Mouse (Mus musculus): Measurements from ENCODE around the gene Bcl9l. TPM values are rescaled to one million over a fixed set of nuclear protein-coding genes. Genes with fewer than 3 reads are reported as not detected.
A peak's percentile ranks its signal among the peaks of the same experiment; 100 is the strongest.

Gene Bcl9l
- polyA plus RNA-seq, 1 experiment from 2014 or later = 4.8 TPM

DNA sequence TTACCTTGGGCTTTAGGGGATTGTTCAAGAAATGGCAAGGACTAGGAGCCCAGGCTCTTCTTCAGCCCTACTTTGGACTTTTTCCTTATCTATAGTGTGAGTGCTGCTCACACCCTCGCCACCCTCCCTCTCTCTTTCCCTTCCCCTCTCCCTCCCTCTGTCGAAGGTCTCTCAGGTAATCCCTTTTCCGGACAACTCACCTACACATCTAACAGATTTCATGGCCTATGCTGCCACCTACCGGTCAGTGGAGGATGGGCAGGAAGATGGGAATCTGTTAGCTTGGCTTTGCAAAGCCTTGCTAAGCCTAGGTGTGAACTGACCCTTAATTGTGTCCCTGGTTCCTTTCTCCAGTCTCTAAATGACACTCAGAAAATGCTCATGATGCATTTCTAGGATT, 19.4 kb downstream of the Bcl9l start:
- H3K36me3 ChIP-seq (ENCODE audit: control insufficient read depth, insufficient read depth) = peaks cover 53% of the 10 kb centered on the region
- ATAC-seq = no peak; the same call in 1 of the 2 replicates

GRCm38 (mm10) chr9:44504893-44505823, 22.5 kb downstream of the Bcl9l start:
- Histone ChIP-seq H3K9me3 (ENCODE audit: control insufficient read depth) (no peaks in the 10 kb centered on the region), H3K4me3 (ENCODE audit: low read depth, low read length) (no peak overlapping the region), H3K4me1 (replicated peaks; ENCODE audit: control insufficient read depth, insufficient read depth, low read length) (0 out of 2 replicates have a peak, but pooled peaks cover 4% of the 10 kb centered on the region), H3K36me3 (ENCODE audit: control insufficient read depth, insufficient read depth) (peaks cover 76% of the 10 kb centered on the region), H3K27ac (ENCODE audit: low read depth, low read length) (no peak overlapping the region), H3K27me3 (replicated peaks; ENCODE audit: control insufficient read depth, insufficient read depth, low read length) (no peaks in the 10 kb centered on the region), H3K9ac (ENCODE audit: low read depth, low read length) (no peak overlapping the region), H3K4me2 (replicated peaks; ENCODE audit: low read depth) (no peak overlapping the region)
- ATAC-seq = no peak
- no peak for TF ChIP-seq CTCF (IDR thresholded peaks at IDR 0.05; ENCODE audit: low read depth)
- WGBS = 78% methylated on average over 20 of the region's 20 CpGs

More for the DNA sequence above, 19.4 kb downstream of the Bcl9l start:
- H3K4me1 ChIP-seq (replicated peaks; ENCODE audit: control insufficient read depth, insufficient read depth, low read length) = peaks cover 10% of the 10 kb centered on the region
- H3K9me3 ChIP-seq (ENCODE audit: control insufficient read depth) = no peaks in the 10 kb centered on the region
- 0 out of 2 replicates have a peak overlapping the region, but pooled peaks have one; percentile 21 for H3K4me2 ChIP-seq (replicated peaks; ENCODE audit: low read depth)
- WGBS = 2% methylated on average over 4 of the region's 4 CpGs
- TF ChIP-seq CTCF (IDR thresholded peaks at IDR 0.05; ENCODE audit: low read depth) = peak; percentile 96
- no peak overlapping the region for H3K4me3 ChIP-seq (ENCODE audit: low read depth, low read length)
- H3K27me3 ChIP-seq (replicated peaks; ENCODE audit: control insufficient read depth, insufficient read depth, low read length) = no peaks in the 10 kb centered on the region
- no peak overlapping the region for H3K9ac ChIP-seq (ENCODE audit: low read depth, low read length)
- no peak overlapping the region for H3K27ac ChIP-seq (ENCODE audit: low read depth, low read length)

- peak; percentile 11 for TF ChIP-seq CTCF (IDR thresholded peaks at IDR 0.05; ENCODE audit: low read depth)
- no peak for ATAC-seq
- H3K9ac ChIP-seq (ENCODE audit: low read depth, low read length) = no peak overlapping the region
Measured at GRCm38 (mm10) chr9:44505824-44506467, 23.3 kb downstream of the Bcl9l start.

DNA sequence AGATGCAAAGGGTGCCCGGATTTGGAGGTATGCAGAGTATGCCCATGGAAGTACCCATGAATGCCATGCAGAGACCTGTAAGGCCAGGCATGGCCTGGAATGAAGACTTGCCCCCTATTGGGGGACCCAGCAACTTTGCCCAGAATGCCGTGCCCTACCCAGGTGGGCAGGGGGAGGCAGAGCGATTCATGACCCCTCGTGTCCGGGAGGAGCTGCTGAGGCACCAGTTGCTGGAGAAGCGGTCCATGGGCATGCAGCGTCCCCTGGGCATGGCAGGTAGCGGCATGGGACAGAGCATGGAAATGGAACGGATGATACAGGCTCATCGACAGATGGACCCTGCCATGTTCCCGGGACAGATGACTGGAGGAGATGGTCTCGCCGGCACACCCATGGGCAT, 23.9 kb downstream of the Bcl9l start:
- Histone ChIP-seq H3K9ac (ENCODE audit: low read depth, low read length) (no peak overlapping the region), H3K4me2 (replicated peaks; ENCODE audit: low read depth) (no peak overlapping the region), H3K4me1 (replicated peaks; ENCODE audit: control insufficient read depth, insufficient read depth, low read length) (0 out of 2 replicates have a peak, but pooled peaks cover 4% of the 10 kb centered on the region), H3K4me3 (ENCODE audit: low read depth, low read length) (no peak overlapping the region), H3K9me3 (ENCODE audit: control insufficient read depth) (no peaks in the 10 kb centered on the region), H3K27me3 (replicated peaks; ENCODE audit: control insufficient read depth, insufficient read depth, low read length) (no peaks in the 10 kb centered on the region), H3K27ac (ENCODE audit: low read depth, low read length) (no peak overlapping the region), H3K36me3 (ENCODE audit: control insufficient read depth, insufficient read depth) (peaks cover 64% of the 10 kb centered on the region)
- TF ChIP-seq CTCF (IDR thresholded peaks at IDR 0.05; ENCODE audit: low read depth) = no peak
- 91% methylated on average over 13 of the region's 13 CpGs for WGBS
- no peak for ATAC-seq

More at GRCm38 (mm10) chr9:44505824-44506467, 23.3 kb downstream of the Bcl9l start:
- H3K27ac ChIP-seq (ENCODE audit: low read depth, low read length) = no peak overlapping the region
- H3K27me3 ChIP-seq (replicated peaks; ENCODE audit: control insufficient read depth, insufficient read depth, low read length) = no peaks in the 10 kb centered on the region
- peaks cover 70% of the 10 kb centered on the region for H3K36me3 ChIP-seq (ENCODE audit: control insufficient read depth, insufficient read depth)
- 64% methylated on average over 23 of the region's 23 CpGs for WGBS
- no peak overlapping the region for H3K4me3 ChIP-seq (ENCODE audit: low read depth, low read length)
- 0 out of 2 replicates have a peak, but pooled peaks cover 4% of the 10 kb centered on the region for H3K4me1 ChIP-seq (replicated peaks; ENCODE audit: control insufficient read depth, insufficient read depth, low read length)
- no peaks in the 10 kb centered on the region for H3K9me3 ChIP-seq (ENCODE audit: control insufficient read depth)
- H3K4me2 ChIP-seq (replicated peaks; ENCODE audit: low read depth) = no peak overlapping the region

DNA sequence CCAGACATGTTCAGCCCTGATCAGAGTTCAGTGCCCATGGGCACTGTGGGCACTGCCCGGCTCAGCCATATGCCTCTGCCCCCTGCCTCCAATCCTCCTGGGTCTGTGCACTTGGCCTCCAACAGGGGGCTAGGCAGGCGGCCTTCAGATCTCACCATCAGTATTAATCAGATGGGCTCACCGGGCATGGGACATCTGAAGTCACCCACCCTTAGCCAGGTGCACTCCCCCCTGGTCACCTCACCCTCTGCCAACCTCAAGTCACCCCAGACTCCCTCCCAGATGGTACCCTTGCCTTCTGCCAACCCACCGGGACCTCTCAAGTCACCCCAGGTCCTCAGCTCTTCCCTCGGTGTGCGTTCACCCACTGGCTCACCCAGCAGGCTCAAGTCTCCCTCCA, 24.7 kb downstream of the Bcl9l start:
- no peak overlapping the region for H3K9ac ChIP-seq (ENCODE audit: low read depth, low read length)
- 0 out of 2 replicates have a peak, but pooled peaks have one; percentile 4 for TF ChIP-seq CTCF (IDR thresholded peaks at IDR 0.05; ENCODE audit: low read depth)
- no peak for ATAC-seq
- no peak overlapping the region for H3K27ac ChIP-seq (ENCODE audit: low read depth, low read length)
- no peaks in the 10 kb centered on the region for H3K9me3 ChIP-seq (ENCODE audit: control insufficient read depth)
- H3K36me3 ChIP-seq (ENCODE audit: control insufficient read depth, insufficient read depth) = peaks cover 61% of the 10 kb centered on the region
- H3K27me3 ChIP-seq (replicated peaks; ENCODE audit: control insufficient read depth, insufficient read depth, low read length) = no peaks in the 10 kb centered on the region
- 95% methylated on average over 6 of the region's 6 CpGs for WGBS
- no peak overlapping the region for H3K4me2 ChIP-seq (replicated peaks; ENCODE audit: low read depth)
- no peak overlapping the region for H3K4me3 ChIP-seq (ENCODE audit: low read depth, low read length)
- 0 out of 2 replicates have a peak, but pooled peaks cover 10% of the 10 kb centered on the region for H3K4me1 ChIP-seq (replicated peaks; ENCODE audit: control insufficient read depth, insufficient read depth, low read length)

- peaks cover 52% of the 10 kb centered on the region for H3K36me3 ChIP-seq (ENCODE audit: control insufficient read depth, insufficient read depth)
- WGBS = 81% methylated on average over 18 of the region's 18 CpGs
- H3K27ac ChIP-seq (ENCODE audit: low read depth, low read length) = no peak overlapping the region
- no peak overlapping the region for H3K4me2 ChIP-seq (replicated peaks; ENCODE audit: low read depth)
- H3K4me1 ChIP-seq (replicated peaks; ENCODE audit: control insufficient read depth, insufficient read depth, low read length) = 0 out of 2 replicates have a peak, but pooled peaks cover 10% of the 10 kb centered on the region
- no peak overlapping the region for H3K4me3 ChIP-seq (ENCODE audit: low read depth, low read length)
- no peaks in the 10 kb centered on the region for H3K9me3 ChIP-seq (ENCODE audit: control insufficient read depth)
- H3K9ac ChIP-seq (ENCODE audit: low read depth, low read length) = no peak overlapping the region
- TF ChIP-seq CTCF (IDR thresholded peaks at IDR 0.05; ENCODE audit: low read depth) = no peak
- ATAC-seq = no peak
- no peaks in the 10 kb centered on the region for H3K27me3 ChIP-seq (replicated peaks; ENCODE audit: control insufficient read depth, insufficient read depth, low read length)
Measured at GRCm38 (mm10) chr9:44508124-44508619, 25.5 kb downstream of the Bcl9l start.
